Mouse (Mus musculus) CH12.LX (cell line): ENCODE measurements around the gene Helz.

ENCODE experiments used
- CTCF ChIP-seq, 2 experiments: IDR thresholded peaks in 1 of 2; conservative IDR thresholded peaks in 1 of 2; 2 replicates each; pipeline ENCODE4 v1.5.1; 2011 to 2012; ENCODE audit warnings: low read depth in 2 of 2, low read length in 2 of 2, improper control_type of control experiment in 1 of 2, inconsistent platforms in 1 of 2, mild to moderate bottlenecking in 1 of 2, moderate library complexity in 1 of 2
- ELF1 ChIP-seq: IDR thresholded peaks from 2 replicates; pipeline ENCODE4 v1.6.1; 2014; ENCODE audit warnings: low read depth, mild to moderate bottlenecking, inconsistent platforms, low read length, improper control_type of control experiment
- EP300 ChIP-seq: IDR thresholded peaks from 2 replicates; pipeline ENCODE4 v1.6.1; 2011; ENCODE audit warnings: low read length, improper control_type of control experiment
- GABPA ChIP-seq: IDR thresholded peaks from 2 replicates; pipeline ENCODE4 v1.6.1; 2012; ENCODE audit warnings: low read depth, low read length, improper control_type of control experiment, inconsistent platforms; ENCODE audit not compliant: insufficient replicate concordance
- MAFK ChIP-seq: IDR thresholded peaks from 2 replicates; pipeline ENCODE4 v1.6.1; 2011; ENCODE audit warnings: low read length, improper control_type of control experiment; ENCODE audit not compliant: insufficient replicate concordance
- POLR2A ChIP-seq: IDR thresholded peaks from 2 replicates; pipeline ENCODE4 v1.6.1; 2011; ENCODE audit warnings: low read depth, mild to moderate bottlenecking, improper control_type of control experiment, low read length
- RAD21 ChIP-seq: IDR thresholded peaks from 2 replicates; pipeline ENCODE4 v1.6.1; 2011; ENCODE audit warnings: low read depth, mild to moderate bottlenecking, low read length, improper control_type of control experiment, moderate library complexity
- SIN3A ChIP-seq: IDR thresholded peaks from 2 replicates; pipeline ENCODE4 v1.6.1; 2012; ENCODE audit warnings: low read length, improper control_type of control experiment, inconsistent platforms
- TCF12 ChIP-seq: IDR thresholded peaks from 2 replicates; pipeline ENCODE4 v1.6.1; 2014; ENCODE audit warnings: low read depth, mild to moderate bottlenecking, inconsistent platforms, low read length, improper control_type of control experiment
- USF2 ChIP-seq: conservative IDR thresholded peaks from 2 replicates; pipeline ENCODE4 v1.6.1; 2011; ENCODE audit warnings: low read depth, low read length, improper control_type of control experiment

- TF ChIP-seq EP300, result no peak
- TF ChIP-seq ELF1, result no peak
- no peak for TF ChIP-seq CTCF (conservative IDR thresholded peaks at IDR 0.05 in 1 of 2, IDR thresholded peaks at IDR 0.05 in 1 of 2; ENCODE audit: low read depth in 2 of 2, low read length in 2 of 2)
- no peak for TF ChIP-seq POLR2A
- TF ChIP-seq SIN3A, result no peak
- TF ChIP-seq GABPA, result no peak
- no peak for TF ChIP-seq RAD21
- TF ChIP-seq MAFK, result no peak
- TF ChIP-seq TCF12, result no peak
- no peak for TF ChIP-seq USF2
These were observed 143.8 kb downstream of the Helz start for GRCm38 (mm10) chr11:107691569-107691968.
